14 mouse cellular contexts compared by ENCODE assay signal in the genomic region with DNA sequence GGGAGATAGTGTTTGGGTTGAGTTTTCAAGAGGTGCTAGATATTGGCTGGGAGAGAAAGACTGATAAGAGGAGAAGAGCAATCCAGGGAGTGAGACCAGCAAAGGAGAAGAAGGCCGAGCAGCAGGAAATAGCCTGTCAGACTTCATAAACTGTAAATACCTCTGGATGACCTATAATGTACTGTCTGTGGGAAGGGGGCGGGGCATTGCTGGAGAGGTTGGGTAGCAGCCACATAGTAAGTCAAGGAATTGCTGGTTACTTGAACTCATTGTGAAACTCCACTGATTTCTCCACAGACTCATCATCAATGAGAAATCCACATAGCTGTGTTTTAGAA.
DNase-seq lines count a peak whose midpoint lies in the region; ATAC-seq and TF ChIP-seq lines count a peak whose summit lies in the region.
"Had no signal": no experiment of that assay in that cellular context is flagged by ENCODE, and none has a peak within 500 bp of the region (broad histone marks: within the 10 kb centered on the region; RNA-seq: fewer than 3 reads in every experiment).

No protein-coding gene starts in this region.

- H3K9ac ChIP-seq in embryonic facial prominence, embryonic 12.5 days, result no peak overlapping the region
- H3K9ac ChIP-seq in lung, embryonic 14.5 days, result no peak overlapping the region
- peak overlapping the region; percentile 17; the same call in 1 of the 2 replicates for H3K9ac ChIP-seq in limb, embryonic 11.5 days (ENCODE audit: low read length)
- no peak overlapping the region for H3K9ac ChIP-seq in neural tube, embryonic 15.5 days (replicated peaks)
- H3K9ac ChIP-seq: stomach, embryonic 15.5 days had no signal

- WGBS in embryonic facial prominence, embryonic 12.5 days, result 52% methylated on average over 2 of the region's 2 CpGs
- 68% methylated on average over 2 of the region's 2 CpGs for WGBS in embryonic facial prominence, embryonic 10.5 days
- WGBS in lung, embryonic 14.5 days, result 9% methylated on average over 2 of the region's 2 CpGs
- 38% methylated on average over 2 of the region's 2 CpGs for WGBS in lung, adult 2 months
- 52% methylated on average over 2 of the region's 2 CpGs for WGBS in limb, embryonic 11.5 days
- WGBS in neural tube, embryonic 15.5 days, result 79% methylated on average over 2 of the region's 2 CpGs

- no peaks in the 10 kb centered on the region for H3K27me3 ChIP-seq in embryonic facial prominence, embryonic 12.5 days
- H3K27me3 ChIP-seq in embryonic facial prominence, embryonic 10.5 days (replicated peaks; ENCODE audit: low read depth, poor library complexity, severe bottlenecking), result no peaks in the 10 kb centered on the region
- H3K27me3 ChIP-seq in lung, embryonic 14.5 days (ENCODE audit: insufficient read depth, low read length), result no peaks in the 10 kb centered on the region
- H3K27me3 ChIP-seq in limb, embryonic 11.5 days (ENCODE audit: control insufficient read depth, insufficient read depth, low read length), result no peaks in the 10 kb centered on the region
- H3K27me3 ChIP-seq in neural tube, embryonic 15.5 days (replicated peaks), result no peaks in the 10 kb centered on the region
- H3K27me3 ChIP-seq: Patski; stomach, embryonic 15.5 days had no signal

- peaks cover 8% of the 10 kb centered on the region for H3K4me1 ChIP-seq in embryonic facial prominence, embryonic 12.5 days
- H3K4me1 ChIP-seq in embryonic facial prominence, embryonic 10.5 days, result peaks cover 11% of the 10 kb centered on the region
- peaks cover 14% of the 10 kb centered on the region for H3K4me1 ChIP-seq in lung, embryonic 14.5 days (ENCODE audit: insufficient read depth)
- peaks cover 6% of the 10 kb centered on the region for H3K4me1 ChIP-seq in lung, adult 2 months (ENCODE audit: control insufficient read depth, insufficient read depth, low read length)
- H3K4me1 ChIP-seq in limb, embryonic 11.5 days (ENCODE audit: control insufficient read depth, insufficient read depth, low read length), result peaks cover 21% of the 10 kb centered on the region
- H3K4me1 ChIP-seq in neural tube, embryonic 15.5 days, result peaks cover 6% of the 10 kb centered on the region; the same call in 1 of the 2 replicates
- H3K4me1 ChIP-seq: stomach, embryonic 15.5 days had no signal

- 0 out of 2 replicates have a peak overlapping the region, but pooled peaks have one; percentile 46 for H3K27ac ChIP-seq in embryonic facial prominence, embryonic 12.5 days
- no peak overlapping the region for H3K27ac ChIP-seq in embryonic facial prominence, embryonic 10.5 days (replicated peaks)
- H3K27ac ChIP-seq in lung, embryonic 14.5 days (ENCODE audit: low read depth), result peak overlapping the region; percentile 88; the same call in 1 of the 2 replicates
- no peak overlapping the region; the same call in 1 of the 2 replicates for H3K27ac ChIP-seq in limb, embryonic 11.5 days (replicated peaks; ENCODE audit: low read depth, low read length)
- H3K27ac ChIP-seq in neural tube, embryonic 15.5 days (replicated peaks), result no peak overlapping the region
- H3K27ac ChIP-seq: left cerebral cortex, adult 2 months; stomach, embryonic 15.5 days had no signal

- no peaks in the 10 kb centered on the region for H3K36me3 ChIP-seq in embryonic facial prominence, embryonic 12.5 days
- no peaks in the 10 kb centered on the region for H3K36me3 ChIP-seq in embryonic facial prominence, embryonic 10.5 days (replicated peaks)
- no peaks in the 10 kb centered on the region for H3K36me3 ChIP-seq in lung, embryonic 14.5 days (ENCODE audit: insufficient read depth)
- no peaks in the 10 kb centered on the region for H3K36me3 ChIP-seq in limb, embryonic 11.5 days (ENCODE audit: control insufficient read depth, insufficient read depth, low read length)
- H3K36me3 ChIP-seq in neural tube, embryonic 15.5 days, result no peaks in the 10 kb centered on the region
- H3K36me3 ChIP-seq: stomach, embryonic 15.5 days had no signal

- no peak overlapping the region for H3K4me2 ChIP-seq in embryonic facial prominence, embryonic 12.5 days (replicated peaks)
- H3K4me2 ChIP-seq in lung, embryonic 14.5 days, result no peak overlapping the region
- no peak overlapping the region for H3K4me2 ChIP-seq in limb, embryonic 11.5 days (ENCODE audit: low read depth, severe bottlenecking)
- H3K4me2 ChIP-seq in neural tube, embryonic 15.5 days, result no peak overlapping the region
- H3K4me2 ChIP-seq: stomach, embryonic 15.5 days had no signal

- H3K4me3 ChIP-seq in embryonic facial prominence, embryonic 12.5 days, result no peak overlapping the region
- no peak overlapping the region for H3K4me3 ChIP-seq in embryonic facial prominence, embryonic 10.5 days
- no peak overlapping the region for H3K4me3 ChIP-seq in lung, embryonic 14.5 days (ENCODE audit: low read depth, low read length)
- no peak overlapping the region for H3K4me3 ChIP-seq in lung, adult 2 months (replicated peaks; ENCODE audit: extremely low read depth, low read depth, low read length)
- H3K4me3 ChIP-seq in limb, embryonic 11.5 days (ENCODE audit: low read depth, low read length), result no peak overlapping the region
- no peak overlapping the region for H3K4me3 ChIP-seq in neural tube, embryonic 15.5 days (replicated peaks)
- H3K4me3 ChIP-seq: left cerebral cortex, adult 2 months; stomach, embryonic 15.5 days had no signal

- no peak for ATAC-seq in embryonic facial prominence, embryonic 12.5 days (ENCODE audit: insufficient number of reproducible peaks, insufficient read depth, low FRiP score, low TSS enrichment)
- ATAC-seq in lung, embryonic 14.5 days (ENCODE audit: insufficient read depth), result peak; percentile 94
- ATAC-seq in limb, embryonic 11.5 days (ENCODE audit: insufficient number of reproducible peaks, low FRiP score, low TSS enrichment, low read depth), result no peak
- no peak for ATAC-seq in neural tube, embryonic 15.5 days (ENCODE audit: low FRiP score)
- ATAC-seq in megakaryocyte-erythroid progenitor cell, adult 5-6 weeks (replicated peaks; ENCODE audit: low FRiP score, low TSS enrichment, poor library complexity, severe bottlenecking), result no peak
- ATAC-seq: midbrain, embryonic 16.5 days; Patski had no signal

- H3K9me3 ChIP-seq in embryonic facial prominence, embryonic 12.5 days, result no peaks in the 10 kb centered on the region
- no peaks in the 10 kb centered on the region for H3K9me3 ChIP-seq in embryonic facial prominence, embryonic 10.5 days
- H3K9me3 ChIP-seq in lung, embryonic 14.5 days (ENCODE audit: low read depth, low read length), result no peaks in the 10 kb centered on the region
- H3K9me3 ChIP-seq in limb, embryonic 11.5 days (ENCODE audit: control insufficient read depth, low read length), result no peaks in the 10 kb centered on the region
- no peaks in the 10 kb centered on the region for H3K9me3 ChIP-seq in neural tube, embryonic 15.5 days (replicated peaks)
- H3K9me3 ChIP-seq: stomach, embryonic 15.5 days had no signal

- DNase-seq in embryonic facial prominence, embryonic 10.5 days (ENCODE audit: low spot score), result no peak
- peak; percentile 82 for DNase-seq in lung, embryonic 14.5 days
- no peak for DNase-seq in lung, adult 2 months
- DNase-seq in limb, embryonic 11.5 days (ENCODE audit: low spot score), result no peak
- DNase-seq in cerebellum, adult 9-10 months, result no peak
- DNase-seq: cerebellum, adult 9-11 months; right cerebral cortex, postnatal 25 days had no signal

- TF ChIP-seq CTCF in lung, embryonic 14.5 days (IDR thresholded peaks at IDR 0.05; ENCODE audit: low read depth), result no peak
- TF ChIP-seq CTCF in lung, adult 2 months (IDR thresholded peaks at IDR 0.05; ENCODE audit: insufficient read depth, low read length), result no peak

- no peak for TF ChIP-seq POLR2A in lung, adult 2 months (IDR thresholded peaks at IDR 0.05; ENCODE audit: borderline replicate concordance, extremely low read depth, low read depth, low read length)

Comparison
In these comparisons a context has a peak if more than half of its experiments do, and no peak if none do; other contexts are left out.
1. H3K27ac ChIP-seq: peak in embryonic facial prominence, embryonic 12.5 days (single experiment) and lung, embryonic 14.5 days (single experiment); none in embryonic facial prominence, embryonic 10.5 days (single experiment), limb, embryonic 11.5 days (single experiment) and neural tube, embryonic 15.5 days (single experiment).